Mouse (Mus musculus) C2C12 (cell line): Measurements from ENCODE around the gene Nxn.

ENCODE experiments used
- CEBPB ChIP-seq: IDR thresholded peaks from one replicate; pipeline ENCODE4 v1.6.1; 2011; ENCODE audit warnings: low read depth, mild to moderate bottlenecking, control low read depth, moderate library complexity
- CTCF ChIP-seq: IDR thresholded peaks from one replicate; pipeline ENCODE4 v1.5.1; 2011; ENCODE audit not compliant: control insufficient read depth, insufficient read depth, insufficient read length
- FOSL1 ChIP-seq: IDR thresholded peaks from one replicate; pipeline ENCODE4 v1.8.0; 2011; ENCODE audit warnings: mild to moderate bottlenecking, low read length; ENCODE audit not compliant: poor library complexity, insufficient read depth, severe bottlenecking
- MAX ChIP-seq: IDR thresholded peaks from one replicate; pipeline ENCODE4 v1.6.1; 2011; ENCODE audit warnings: mild to moderate bottlenecking, control low read depth
- MYOD1 ChIP-seq: IDR thresholded peaks from one replicate; pipeline ENCODE4 v1.6.1; 2011; ENCODE audit warnings: low read depth; ENCODE audit not compliant: control insufficient read depth, insufficient read length
- MYOG ChIP-seq: IDR thresholded peaks from one replicate; pipeline ENCODE4 v1.6.1; 2011; ENCODE audit not compliant: control insufficient read depth, insufficient read length; ENCODE audit errors: extremely low read depth
- USF1 ChIP-seq: IDR thresholded peaks from one replicate; pipeline ENCODE4 v1.6.1; 2011; ENCODE audit warnings: low read depth, mild to moderate bottlenecking, control low read depth, moderate library complexity

DNA sequence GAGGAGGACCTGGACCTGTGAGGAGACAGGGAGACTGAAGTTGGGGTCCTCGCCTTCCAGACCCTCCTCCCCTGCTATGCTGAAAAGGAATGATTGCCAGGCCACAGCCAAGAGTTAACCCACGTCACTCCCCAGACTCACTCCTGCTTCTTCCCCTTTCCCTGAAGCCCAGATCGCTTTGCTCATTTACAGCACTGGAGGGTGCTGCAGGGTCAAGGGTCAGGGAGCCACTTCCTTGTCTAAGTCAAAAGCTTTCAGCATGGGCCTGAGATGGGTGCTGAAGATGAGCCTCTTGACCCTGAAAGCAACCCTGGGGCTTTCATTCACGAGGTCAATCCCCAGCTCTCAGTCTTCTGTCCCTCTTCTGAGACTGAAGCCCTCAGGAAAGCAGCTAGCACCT is 20.2 kb upstream of the Nxn start:
- TF ChIP-seq CTCF (no peak), FOSL1 (no peak), USF1 (no peak), MYOG (no peak), CEBPB (no peak), MAX (no peak), MYOD1 (no peak)
